Mouse (Mus musculus): ENCODE measurements around the gene Pxmp4. TPM values are rescaled to one million over a fixed set of nuclear protein-coding genes. Genes with fewer than 3 reads are reported as not detected.

The Pxmp4 gene
- polyA plus RNA-seq, 1 experiment from 2014 or later = 32.9 TPM

- H3K27ac ChIP-seq (ENCODE audit: low read length) = no peak overlapping the region
- 89% methylated on average over 2 of the region's 2 CpGs for WGBS
- peaks cover 15% of the 10 kb centered on the region for H3K36me3 ChIP-seq (ENCODE audit: insufficient read depth, low read length)
- H3K4me1 ChIP-seq (ENCODE audit: insufficient read depth, low read length) = no peaks in the 10 kb centered on the region
- H3K9ac ChIP-seq (replicated peaks; ENCODE audit: low read length) = no peak overlapping the region
- H3K4me2 ChIP-seq (replicated peaks; ENCODE audit: low read depth, low read length) = no peak overlapping the region
- no peaks in the 10 kb centered on the region for H3K27me3 ChIP-seq (ENCODE audit: insufficient read depth, low read length)
- H3K9me3 ChIP-seq (ENCODE audit: low read length) = no peaks in the 10 kb centered on the region; the same call in 1 of the 2 replicates
- no peak overlapping the region for H3K4me3 ChIP-seq (ENCODE audit: low read length)
- ATAC-seq (ENCODE audit: low FRiP score, low TSS enrichment) = no peak
Observed at GRCm38 (mm10) chr2:154541630-154542029, 61.9 kb downstream of the Pxmp4 start.

- H3K9me3 ChIP-seq (ENCODE audit: low read length) = no peaks in the 10 kb centered on the region; the same call in 1 of the 2 replicates
- H3K27me3 ChIP-seq (ENCODE audit: insufficient read depth, low read length) = no peaks in the 10 kb centered on the region
- no peak overlapping the region for H3K9ac ChIP-seq (replicated peaks; ENCODE audit: low read length)
- WGBS = 78% methylated on average over 3 of the region's 3 CpGs
- no peak overlapping the region for H3K4me2 ChIP-seq (replicated peaks; ENCODE audit: low read depth, low read length)
- ATAC-seq (ENCODE audit: low FRiP score, low TSS enrichment) = no peak
- no peak overlapping the region for H3K27ac ChIP-seq (ENCODE audit: low read length)
- H3K4me3 ChIP-seq (ENCODE audit: low read length) = no peak overlapping the region
- H3K4me1 ChIP-seq (ENCODE audit: insufficient read depth, low read length) = no peaks in the 10 kb centered on the region
- H3K36me3 ChIP-seq (ENCODE audit: insufficient read depth, low read length) = peaks cover 27% of the 10 kb centered on the region
Observed at GRCm38 (mm10) chr2:154539720-154540119, 63.8 kb downstream of the Pxmp4 start.

DNA sequence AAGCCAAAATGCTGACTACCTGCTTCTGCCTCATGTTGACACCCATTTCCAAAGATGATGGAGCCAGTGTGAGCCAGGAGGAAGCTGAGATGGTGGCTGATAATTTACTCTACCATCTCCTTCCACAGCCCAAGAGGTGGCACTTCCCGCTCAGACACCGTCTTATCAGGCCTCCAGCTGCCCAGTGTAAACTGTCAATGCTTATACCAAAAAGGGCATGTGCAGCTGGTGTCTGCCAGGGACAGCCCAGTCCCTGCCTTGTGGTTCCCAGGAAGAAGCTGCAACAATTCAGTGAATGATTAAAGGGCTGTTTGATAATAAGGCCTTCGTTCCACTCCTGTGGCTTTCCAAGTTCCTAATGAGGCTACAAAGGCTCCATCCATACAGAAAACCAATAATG lies 64.8 kb downstream of the Pxmp4 start:
- no peak for ATAC-seq (ENCODE audit: low FRiP score, low TSS enrichment)
- Histone ChIP-seq H3K4me3 (ENCODE audit: low read length) (no peak overlapping the region), H3K27me3 (ENCODE audit: insufficient read depth, low read length) (no peaks in the 10 kb centered on the region), H3K4me1 (ENCODE audit: insufficient read depth, low read length) (no peaks in the 10 kb centered on the region), H3K9ac (replicated peaks; ENCODE audit: low read length) (no peak overlapping the region), H3K9me3 (ENCODE audit: low read length) (no peaks in the 10 kb centered on the region; the same call in 1 of the 2 replicates), H3K27ac (ENCODE audit: low read length) (no peak overlapping the region), H3K36me3 (ENCODE audit: insufficient read depth, low read length) (peaks cover 30% of the 10 kb centered on the region), H3K4me2 (replicated peaks; ENCODE audit: low read depth, low read length) (no peak overlapping the region)
- 63% methylated on average over 3 of the region's 3 CpGs for WGBS

- Histone ChIP-seq H3K36me3 (ENCODE audit: insufficient read depth, low read length) (peaks cover 32% of the 10 kb centered on the region), H3K27me3 (ENCODE audit: insufficient read depth, low read length) (no peaks in the 10 kb centered on the region), H3K9ac (replicated peaks; ENCODE audit: low read length) (0 out of 2 replicates have a peak overlapping the region, but pooled peaks have one; percentile 23), H3K4me3 (ENCODE audit: low read length) (no peak overlapping the region), H3K27ac (ENCODE audit: low read length) (no peak overlapping the region), H3K4me2 (replicated peaks; ENCODE audit: low read depth, low read length) (no peak overlapping the region), H3K4me1 (ENCODE audit: insufficient read depth, low read length) (no peaks in the 10 kb centered on the region), H3K9me3 (ENCODE audit: low read length) (no peaks in the 10 kb centered on the region; the same call in 1 of the 2 replicates)
- WGBS = 69% methylated on average over 2 of the region's 2 CpGs
- no peak for ATAC-seq (ENCODE audit: low FRiP score, low TSS enrichment)
Observed at GRCm38 (mm10) chr2:154538310-154538709, 65.2 kb downstream of the Pxmp4 start.

Other genes starting within 250 kb of the Pxmp4 start
- gene Cdk5rap1, start 230.7 kb downstream of the Pxmp4 start, polyA plus RNA-seq (2015; fragmentation: Nextera tagmentation; extraction: Ambion mirVana) = 17.4 and 23.4 TPM in 2 replicates
- 9.5 and 12.2 TPM in 2 replicates for gene Snta1, start 195.6 kb downstream of the Pxmp4 start, polyA plus RNA-seq (2015; fragmentation: Nextera tagmentation; extraction: Ambion mirVana)
- gene Cbfa2t2, start 167.2 kb downstream of the Pxmp4 start, polyA plus RNA-seq (2015; fragmentation: Nextera tagmentation; extraction: Ambion mirVana) = 44.2 and 48.3 TPM in 2 replicates
- gene 1700003F12Rik, start 56.6 kb downstream of the Pxmp4 start, polyA plus RNA-seq (2015; fragmentation: Nextera tagmentation; extraction: Ambion mirVana) = 0.44 and 0.64 TPM in 2 replicates
- gene Actl10, start 51.9 kb downstream of the Pxmp4 start, polyA plus RNA-seq (2015; fragmentation: Nextera tagmentation; extraction: Ambion mirVana) = 0.20 and 0.27 TPM in 2 replicates
- 2.8 and 3.3 TPM in 2 replicates for gene Necab3, start 44.8 kb downstream of the Pxmp4 start, polyA plus RNA-seq (2015; fragmentation: Nextera tagmentation; extraction: Ambion mirVana)
- gene E2f1, start 33.8 kb downstream of the Pxmp4 start, polyA plus RNA-seq (2015; fragmentation: Nextera tagmentation; extraction: Ambion mirVana) = 11.6 and 19.6 TPM in 2 replicates
- 1.2 and 1.3 TPM in 2 replicates for gene Zfp341, start 9.6 kb upstream of the Pxmp4 start, polyA plus RNA-seq (2015; fragmentation: Nextera tagmentation; extraction: Ambion mirVana)
- gene 4930519P11Rik, start 9.7 kb upstream of the Pxmp4 start, polyA plus RNA-seq (2015; fragmentation: Nextera tagmentation; extraction: Ambion mirVana) = 0.40 TPM in 1 of 2 replicates, not detected in the other
- 18.0 and 20.7 TPM in 2 replicates for gene Chmp4b, start 48.0 kb upstream of the Pxmp4 start, polyA plus RNA-seq (2015; fragmentation: Nextera tagmentation; extraction: Ambion mirVana)
- gene Gm14214, start 166.3 kb upstream of the Pxmp4 start, polyA plus RNA-seq (2015; fragmentation: Nextera tagmentation; extraction: Ambion mirVana) = not detected in 2 replicates
- 42.3 and 48.4 TPM in 2 replicates for gene Raly, start 187.4 kb upstream of the Pxmp4 start, polyA plus RNA-seq (2015; fragmentation: Nextera tagmentation; extraction: Ambion mirVana)
- 0.35 TPM in 1 of 2 replicates, not detected in the other for gene a, start 187.7 kb upstream of the Pxmp4 start, polyA plus RNA-seq (2015; fragmentation: Nextera tagmentation; extraction: Ambion mirVana)